Mouse (Mus musculus): ENCODE measurements around the gene Fhl3. TPM values are rescaled to one million over a fixed set of nuclear protein-coding genes. Genes with fewer than 3 reads are reported as not detected.

Fhl3 gene
- polyA plus RNA-seq, 1 experiment, result 19.4 TPM

GRCm38 (mm10) chr4:124742839-124743238, 42.3 kb downstream of the Fhl3 start:
- Histone ChIP-seq H3K4me1 (ENCODE audit: control insufficient read depth, insufficient read depth, insufficient read length) (no peaks in the 10 kb centered on the region), H3K36me3 (ENCODE audit: control insufficient read depth, insufficient read depth, low read length) (no peaks in the 10 kb centered on the region), H3K27ac (ENCODE audit: insufficient read depth, low read length) (no peak overlapping the region), H3K4me3 (ENCODE audit: extremely low read depth, insufficient read depth, insufficient read length) (no peak overlapping the region), H3K27me3 (ENCODE audit: control insufficient read depth, insufficient read depth, low read length) (no peaks in the 10 kb centered on the region)
- DNase-seq (ENCODE audit: low read depth in 1 of 2, low spot score in 2 of 2), result no peak
- TF ChIP-seq CTCF (IDR thresholded peaks at IDR 0.05; ENCODE audit: extremely low read depth, insufficient read depth, insufficient read length, insufficient replicate concordance) (no peak), POLR2A (IDR thresholded peaks at IDR 0.05; ENCODE audit: low read depth, low read length) (no peak)
- WGBS, result 91% methylated on average over 11 of the region's 11 CpGs

- Histone ChIP-seq H3K4me1 (ENCODE audit: control insufficient read depth, insufficient read depth, insufficient read length) (no peaks in the 10 kb centered on the region), H3K36me3 (ENCODE audit: control insufficient read depth, insufficient read depth, low read length) (no peaks in the 10 kb centered on the region), H3K4me3 (ENCODE audit: extremely low read depth, insufficient read depth, insufficient read length) (no peak overlapping the region), H3K27me3 (ENCODE audit: control insufficient read depth, insufficient read depth, low read length) (no peaks in the 10 kb centered on the region), H3K27ac (ENCODE audit: insufficient read depth, low read length) (no peak overlapping the region)
- TF ChIP-seq POLR2A (IDR thresholded peaks at IDR 0.05; ENCODE audit: low read depth, low read length), result no peak
- no peak for TF ChIP-seq CTCF (IDR thresholded peaks at IDR 0.05; ENCODE audit: extremely low read depth, insufficient read depth, insufficient read length, insufficient replicate concordance)
- no peak for DNase-seq (ENCODE audit: low read depth in 1 of 2, low spot score in 2 of 2)
- WGBS, result 95% methylated on average over 7 of the region's 7 CpGs
Measured at GRCm38 (mm10) chr4:124746577-124746976, 46.1 kb downstream of the Fhl3 start.

GRCm38 (mm10) chr4:124747851-124748250, 47.4 kb downstream of the Fhl3 start:
- 94% methylated on average over 4 of the region's 4 CpGs for WGBS
- no peaks in the 10 kb centered on the region for H3K27me3 ChIP-seq (ENCODE audit: control insufficient read depth, insufficient read depth, low read length)

GRCm38 (mm10) chr4:124751300-124752250, 51.1 kb downstream of the Fhl3 start:
- H3K27me3 ChIP-seq (ENCODE audit: control insufficient read depth, insufficient read depth, low read length), result no peaks in the 10 kb centered on the region
- peak overlapping the region; percentile 86 for H3K27ac ChIP-seq (ENCODE audit: insufficient read depth, low read length)
- TF ChIP-seq CTCF (IDR thresholded peaks at IDR 0.05; ENCODE audit: extremely low read depth, insufficient read depth, insufficient read length, insufficient replicate concordance), result no peak
- TF ChIP-seq POLR2A (IDR thresholded peaks at IDR 0.05; ENCODE audit: low read depth, low read length), result peak; percentile 35
- no peaks in the 10 kb centered on the region for H3K36me3 ChIP-seq (ENCODE audit: control insufficient read depth, insufficient read depth, low read length)
- H3K4me3 ChIP-seq (ENCODE audit: extremely low read depth, insufficient read depth, insufficient read length), result peak overlapping the region; percentile 92
- WGBS, result under 1% methylated on average over 75 of the region's 75 CpGs
- H3K4me1 ChIP-seq (ENCODE audit: control insufficient read depth, insufficient read depth, insufficient read length), result peaks cover 16% of the 10 kb centered on the region; the same call in 1 of the 2 replicates
- peak; percentile 88 to 98 for DNase-seq (ENCODE audit: low read depth in 1 of 2, low spot score in 2 of 2)

More at GRCm38 (mm10) chr4:124747851-124748250, 47.4 kb downstream of the Fhl3 start:
- Histone ChIP-seq H3K27ac (ENCODE audit: insufficient read depth, low read length) (no peak overlapping the region), H3K36me3 (ENCODE audit: control insufficient read depth, insufficient read depth, low read length) (no peaks in the 10 kb centered on the region), H3K4me3 (ENCODE audit: extremely low read depth, insufficient read depth, insufficient read length) (no peak overlapping the region), H3K4me1 (ENCODE audit: control insufficient read depth, insufficient read depth, insufficient read length) (peaks cover 9% of the 10 kb centered on the region; the same call in 1 of the 2 replicates)
- no peak for DNase-seq (ENCODE audit: low read depth in 1 of 2, low spot score in 2 of 2)
- TF ChIP-seq CTCF (IDR thresholded peaks at IDR 0.05; ENCODE audit: extremely low read depth, insufficient read depth, insufficient read length, insufficient replicate concordance), result no peak
- TF ChIP-seq POLR2A (IDR thresholded peaks at IDR 0.05; ENCODE audit: low read depth, low read length), result no peak

GRCm38 (mm10) chr4:124752281-124753199, 52.0 kb downstream of the Fhl3 start:
- Histone ChIP-seq H3K27ac (ENCODE audit: insufficient read depth, low read length) (peak overlapping the region; percentile 86), H3K36me3 (ENCODE audit: control insufficient read depth, insufficient read depth, low read length) (no peaks in the 10 kb centered on the region), H3K27me3 (ENCODE audit: control insufficient read depth, insufficient read depth, low read length) (no peaks in the 10 kb centered on the region), H3K4me1 (ENCODE audit: control insufficient read depth, insufficient read depth, insufficient read length) (peaks cover 19% of the 10 kb centered on the region; the same call in 1 of the 2 replicates), H3K4me3 (ENCODE audit: extremely low read depth, insufficient read depth, insufficient read length) (peak overlapping the region; percentile 92)
- 5% methylated on average over 15 of the region's 15 CpGs for WGBS
- DNase-seq (ENCODE audit: low read depth in 1 of 2, low spot score in 2 of 2), result peak in 1 of 2 experiments; percentile 23
- TF ChIP-seq CTCF (IDR thresholded peaks at IDR 0.05; ENCODE audit: extremely low read depth, insufficient read depth, insufficient read length, insufficient replicate concordance) (peak; percentile 2; the same call in 1 of the 2 replicates), POLR2A (IDR thresholded peaks at IDR 0.05; ENCODE audit: low read depth, low read length) (no peak)

GRCm38 (mm10) chr4:124755526-124755925, 55.0 kb downstream of the Fhl3 start:
- Histone ChIP-seq H3K27me3 (ENCODE audit: control insufficient read depth, insufficient read depth, low read length) (no peaks in the 10 kb centered on the region), H3K36me3 (ENCODE audit: control insufficient read depth, insufficient read depth, low read length) (no peaks in the 10 kb centered on the region), H3K4me3 (ENCODE audit: extremely low read depth, insufficient read depth, insufficient read length) (0 out of 2 replicates have a peak overlapping the region, but pooled peaks have one; percentile 3), H3K27ac (ENCODE audit: insufficient read depth, low read length) (peak overlapping the region; percentile 53; the same call in 1 of the 2 replicates), H3K4me1 (ENCODE audit: control insufficient read depth, insufficient read depth, insufficient read length) (peaks cover 19% of the 10 kb centered on the region; the same call in 1 of the 2 replicates)
- TF ChIP-seq CTCF (IDR thresholded peaks at IDR 0.05; ENCODE audit: extremely low read depth, insufficient read depth, insufficient read length, insufficient replicate concordance) (no peak), POLR2A (IDR thresholded peaks at IDR 0.05; ENCODE audit: low read depth, low read length) (no peak)
- DNase-seq (ENCODE audit: low read depth in 1 of 2, low spot score in 2 of 2), result no peak
- WGBS, result 25% methylated on average over 7 of the region's 7 CpGs

Other genes with a start within 250 kb of the Fhl3 start
- not detected in 2 replicates for gene 3100002H09Rik, start 89.9 kb upstream of the Fhl3 start, polyA plus RNA-seq (2012; rRNA removed)
- 0.02 and 0.06 TPM in 2 replicates for gene Pou3f1, start 43.9 kb upstream of the Fhl3 start, polyA plus RNA-seq (2012; rRNA removed)
- 3.0 and 3.4 TPM in 2 replicates for gene Utp11, start 7.1 kb upstream of the Fhl3 start, polyA plus RNA-seq (2012; rRNA removed)
- 8.6 and 8.8 TPM in 2 replicates for gene Sf3a3, start 14.1 kb downstream of the Fhl3 start, polyA plus RNA-seq (2012; rRNA removed)
- gene Inpp5b, start 41.1 kb downstream of the Fhl3 start, polyA plus RNA-seq (2012; rRNA removed), result 31.3 and 33.4 TPM in 2 replicates
- 5.5 and 5.9 TPM in 2 replicates for gene Mtf1, start 101.4 kb downstream of the Fhl3 start, polyA plus RNA-seq (2012; rRNA removed)
- 25.5 and 28.0 TPM in 2 replicates for gene Yrdc, start 150.0 kb downstream of the Fhl3 start, polyA plus RNA-seq (2012; rRNA removed)
- 14.7 and 19.7 TPM in 2 replicates for gene 1110065P20Rik, start 150.5 kb downstream of the Fhl3 start, polyA plus RNA-seq (2012; rRNA removed)
- 0.65 TPM in 2 replicates for gene Maneal, start 161.5 kb downstream of the Fhl3 start, polyA plus RNA-seq (2012; rRNA removed)
- not detected in 2 replicates for gene Epha10, start 180.2 kb downstream of the Fhl3 start, polyA plus RNA-seq (2012; rRNA removed)
- 13.2 and 13.6 TPM in 2 replicates for gene 9930104L06Rik, start 236.3 kb downstream of the Fhl3 start, polyA plus RNA-seq (2012; rRNA removed)
- 14.8 and 19.0 TPM in 2 replicates for gene Cdca8, start 238.6 kb downstream of the Fhl3 start, polyA plus RNA-seq (2012; rRNA removed)

All from spleen, adult 2 months (tissue).